Mouse (Mus musculus) large intestine, adult 2 months (tissue): ENCODE data around the gene Syde2. TPM values are rescaled to one million over a fixed set of nuclear protein-coding genes. Genes with fewer than 3 reads are reported as not detected.

Source experiments
- DNase-seq: peaks from one replicate; pipeline ENCODE4 v3.0.0-alpha.2; 2012; ENCODE audit warnings: low read depth, low spot score
- WGBS: fragments of 180-500 bp; shearing (Covaris S2); methylation state at CpG from one replicate; pipeline ENCODE4 v1.1.7; 2018; 5-methylcytosine and 5-hydroxymethylcytosine counted together
- polyA plus RNA-seq: library from polyadenylated mRNA; depleted of rRNA; stranded (reverse); fragments of >200 nt; gene quantifications from 2 replicates; pipeline ENCODE4 v1.2.3, GENCODE M21; 2012; rRNA removed

The Syde2 gene
- polyA plus RNA-seq = 2.5 and 6.0 TPM in 2 replicates

- no peak for DNase-seq
- WGBS = under 1% methylated on average over 65 of the region's 65 CpGs
Measured at GRCm38 (mm10) chr3:145987268-145987969, at the start of gene Syde2. Syde2 (plus strand) TSS chr3:145987870.

GRCm38 (mm10) chr3:145938405-145939349 is 49.0 kb upstream of the Syde2 start:
- no peak for DNase-seq
- 11% methylated on average over 50 of the region's 50 CpGs for WGBS

- no peak for DNase-seq
- 73% methylated on average over 12 of the region's 12 CpGs for WGBS
Measured at GRCm38 (mm10) chr3:145939402-145939801, 48.3 kb upstream of the Syde2 start.

- WGBS = 49% methylated on average over 4 of the region's 4 CpGs
- DNase-seq = no peak
Measured at GRCm38 (mm10) chr3:145939971-145940370, 47.7 kb upstream of the Syde2 start.

DNA sequence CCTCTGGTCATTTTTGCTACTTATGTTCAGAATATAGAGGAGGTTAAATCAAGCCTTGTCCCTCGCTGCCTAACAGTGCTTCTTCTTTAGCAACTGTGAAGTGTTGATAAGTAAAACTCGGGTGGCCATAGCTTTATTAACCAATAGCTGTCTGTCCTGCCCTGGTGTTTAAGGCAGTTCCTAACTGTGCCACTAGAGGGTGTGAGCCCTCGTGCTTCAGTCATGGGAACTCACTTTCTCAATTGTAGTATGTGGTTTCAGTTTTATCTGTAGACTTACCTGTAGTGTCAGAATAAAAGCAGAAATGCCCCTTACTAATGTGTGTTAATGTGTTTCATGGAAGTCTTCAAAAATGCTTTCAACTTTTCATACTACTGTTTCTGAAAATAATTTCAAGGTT is 45.7 kb upstream of the Syde2 start:
- no peak for DNase-seq
- WGBS = 6% methylated on average over 3 of the region's 3 CpGs

DNA sequence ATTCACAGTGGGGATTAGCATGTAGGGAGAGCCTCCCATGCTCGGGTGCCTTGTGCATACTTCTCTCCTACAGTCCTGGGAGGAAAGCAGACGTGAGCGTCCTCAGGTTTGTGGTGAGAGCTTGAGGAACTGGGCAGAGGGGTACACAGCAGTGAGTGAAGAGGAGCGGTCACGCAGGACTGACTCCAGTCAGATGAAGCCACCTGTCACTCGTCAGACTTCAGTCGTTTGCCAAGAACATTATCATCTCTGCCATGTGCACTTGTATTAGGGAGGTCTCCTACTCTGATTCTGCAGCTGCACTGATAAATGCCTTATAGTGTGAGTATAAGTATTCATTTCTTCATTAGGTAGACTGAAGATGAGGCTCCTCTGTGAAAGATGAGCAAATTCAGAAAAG is 43.3 kb upstream of the Syde2 start:
- DNase-seq = no peak
- WGBS = 84% methylated on average over 7 of the region's 7 CpGs

DNA sequence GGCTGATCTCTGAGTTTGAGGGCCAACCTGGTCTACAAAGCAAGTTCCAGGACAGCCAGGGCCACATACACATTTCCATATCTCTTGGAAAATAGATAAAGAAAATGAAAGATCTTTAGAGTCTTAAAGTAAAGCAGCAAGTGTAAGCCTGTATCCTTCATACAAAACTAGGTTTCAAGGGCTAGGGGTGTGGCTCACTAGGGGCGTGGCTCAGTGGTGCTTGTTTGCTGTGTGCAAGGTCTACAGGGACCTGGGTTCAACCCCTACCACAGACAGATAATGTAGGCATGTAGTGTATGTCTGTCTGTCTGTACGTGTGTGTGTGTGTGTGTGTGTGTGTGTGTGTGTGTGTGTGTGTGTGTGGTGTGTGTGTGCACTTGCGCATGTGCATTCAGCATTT is 41.8 kb upstream of the Syde2 start:
- WGBS = 66% methylated on average over 3 of the region's 3 CpGs
- DNase-seq = no peak

GRCm38 (mm10) chr3:145946654-145947053 is 41.0 kb upstream of the Syde2 start:
- DNase-seq = no peak
- WGBS = 68% methylated on average over 2 of the region's 2 CpGs

DNA sequence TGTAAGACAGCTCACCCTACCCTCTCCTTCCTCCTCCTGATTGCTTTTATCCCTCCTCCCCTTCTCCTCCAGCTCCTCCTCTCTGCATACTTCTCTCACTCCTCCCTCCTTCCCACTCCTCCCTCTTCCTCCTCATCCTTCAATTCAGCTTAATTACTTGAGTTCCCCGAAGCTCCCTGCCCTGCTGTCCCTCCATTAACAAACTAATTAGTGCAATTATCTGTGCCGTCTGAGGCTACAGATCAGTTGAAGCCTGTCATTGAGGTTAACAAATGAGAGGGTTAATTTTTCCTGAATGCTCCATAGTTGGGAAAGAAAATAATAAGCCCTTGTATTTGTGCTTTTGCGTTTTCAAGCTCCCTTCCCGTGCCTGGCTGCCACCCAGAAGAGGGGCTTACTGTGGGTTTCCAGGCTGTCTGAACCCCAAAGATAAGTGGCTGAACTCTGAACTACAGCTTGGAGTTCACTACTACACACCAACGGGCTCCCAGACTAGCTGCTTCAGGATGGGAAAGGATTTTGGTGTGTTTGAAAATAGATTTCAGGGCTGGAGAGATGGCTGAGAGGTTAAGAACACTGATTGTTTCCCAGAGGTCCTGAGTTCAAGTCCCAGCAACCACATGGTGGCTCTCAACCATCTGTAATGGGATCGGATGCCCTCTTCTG is 40.0 kb upstream of the Syde2 start:
- no peak for DNase-seq
- 54% methylated on average over 6 of the region's 6 CpGs for WGBS

DNA sequence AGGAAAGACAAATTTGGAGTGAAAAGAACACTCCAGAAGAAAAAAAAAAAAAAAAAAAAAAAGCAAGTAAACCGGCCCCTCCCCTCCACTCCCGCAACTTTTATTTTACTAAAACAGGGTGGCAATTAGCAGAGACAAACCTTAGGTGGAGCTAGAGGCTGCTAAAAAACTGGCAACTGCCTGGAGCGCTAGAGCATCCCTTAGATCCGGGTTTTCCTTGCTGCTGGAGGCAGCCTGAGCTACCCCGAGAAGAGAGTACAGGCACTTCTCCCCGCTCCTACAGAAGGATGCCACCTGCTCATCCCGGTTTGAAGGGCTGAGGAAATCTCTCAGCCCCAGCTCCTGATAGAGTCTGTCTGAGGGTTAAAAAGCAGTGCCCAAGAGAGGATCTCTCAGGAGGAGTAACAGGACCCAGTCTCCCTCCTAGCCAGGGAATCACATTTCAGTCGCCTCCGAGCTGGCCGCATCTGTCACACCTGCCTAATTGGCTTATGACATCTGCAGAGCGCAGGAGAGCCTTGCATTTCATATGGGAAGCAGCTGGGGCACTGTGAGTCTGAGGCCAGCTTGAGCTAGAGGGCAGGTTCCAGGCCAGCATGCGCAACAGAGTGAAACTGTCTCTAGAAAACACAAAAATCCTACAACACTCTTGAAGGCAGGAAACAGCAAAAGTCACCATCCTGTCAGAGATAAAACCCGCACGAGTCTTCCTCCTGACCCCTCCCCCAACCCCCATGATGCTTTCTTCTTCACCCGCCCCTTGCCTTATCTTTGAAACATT is 37.4 kb upstream of the Syde2 start:
- 10% methylated on average over 15 of the region's 15 CpGs for WGBS
- no peak for DNase-seq

DNA sequence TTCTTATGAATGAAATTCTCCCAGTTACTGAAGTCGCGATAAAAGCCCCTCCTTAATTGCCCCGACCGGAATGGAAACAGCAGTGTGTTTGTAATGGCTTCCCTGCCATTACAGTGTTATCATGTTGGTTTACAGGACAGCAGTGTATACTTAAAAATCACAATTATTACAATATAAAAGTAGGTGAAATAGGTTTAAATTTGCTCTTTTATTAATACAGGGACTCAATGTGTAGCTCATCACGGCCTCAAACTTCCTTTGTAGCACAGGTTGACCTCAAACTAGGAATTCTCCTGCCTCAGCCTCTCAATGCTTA is 36.9 kb upstream of the Syde2 start:
- no peak for DNase-seq
- 35% methylated on average over 5 of the region's 5 CpGs for WGBS

GRCm38 (mm10) chr3:145951287-145952165 is 36.1 kb upstream of the Syde2 start:
- 78% methylated on average over 17 of the region's 17 CpGs for WGBS
- no peak for DNase-seq

DNA sequence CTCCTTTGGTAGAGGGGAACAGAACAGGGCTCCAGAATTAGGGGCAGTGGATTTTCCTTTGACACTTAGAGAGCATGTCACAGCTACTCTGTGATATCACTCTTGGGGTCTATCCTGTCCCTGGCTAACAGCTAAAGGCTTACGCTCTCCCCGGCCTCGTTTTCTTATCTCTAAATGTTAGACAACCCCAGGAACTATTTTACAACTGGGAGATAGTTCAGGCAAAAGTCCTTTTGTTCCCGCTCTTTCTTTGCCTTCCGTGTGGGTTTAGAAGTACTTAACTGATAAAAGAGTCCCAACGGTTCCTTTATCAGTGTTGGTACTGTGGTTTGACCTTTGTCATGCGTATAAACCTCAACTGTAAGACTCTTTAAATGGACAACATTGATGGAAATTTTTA is 34.7 kb upstream of the Syde2 start:
- WGBS = 38% methylated on average over 7 of the region's 7 CpGs
- no peak for DNase-seq

DNA sequence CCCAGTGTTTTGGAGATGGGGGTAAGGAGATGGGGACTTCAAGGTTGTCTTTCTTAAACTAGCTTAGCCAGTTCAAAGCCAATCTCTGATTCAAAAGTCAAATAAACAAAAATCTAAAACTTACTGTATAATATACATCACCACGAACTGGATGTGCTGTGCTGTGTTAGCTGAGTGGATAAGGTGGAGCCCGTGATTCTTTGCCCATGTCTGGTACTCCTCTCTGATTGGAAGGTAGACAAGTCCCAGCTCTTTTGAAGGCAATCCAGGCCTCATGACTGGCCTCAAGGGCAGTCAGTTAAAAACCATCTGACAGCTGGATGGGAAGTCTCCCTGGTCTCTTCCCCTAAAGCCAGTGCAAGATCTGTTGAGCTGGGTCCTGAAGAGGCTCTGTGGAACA is 34.3 kb upstream of the Syde2 start:
- no peak for DNase-seq
- 38% methylated on average over 2 of the region's 2 CpGs for WGBS

- WGBS = 14% methylated on average over 1 of the region's 1 CpGs
- DNase-seq = no peak
Measured at GRCm38 (mm10) chr3:145959824-145960223, 27.8 kb upstream of the Syde2 start.

DNA sequence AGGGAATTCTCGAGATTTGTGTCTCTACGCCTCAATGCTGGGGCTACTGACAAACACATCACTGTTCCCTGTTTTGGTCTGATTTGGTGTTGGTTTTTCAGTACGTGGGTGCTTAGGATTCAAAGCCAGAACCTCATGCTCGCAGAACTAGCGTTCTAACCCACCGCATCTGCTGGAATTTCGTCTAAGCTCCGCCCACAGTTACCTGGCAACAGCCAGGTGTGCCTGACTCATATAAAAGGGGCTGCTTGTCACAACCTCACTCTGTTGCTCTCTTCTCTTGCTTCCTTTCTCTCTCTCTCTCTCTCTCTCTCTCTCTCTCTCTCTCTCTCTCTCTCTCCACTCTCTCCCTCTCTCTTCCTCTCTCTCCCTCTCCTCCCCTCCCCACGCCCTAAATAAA is 25.3 kb upstream of the Syde2 start:
- DNase-seq = no peak
- 46% methylated on average over 9 of the region's 9 CpGs for WGBS

GRCm38 (mm10) chr3:145963101-145964017 is 24.3 kb upstream of the Syde2 start:
- 28% methylated on average over 31 of the region's 31 CpGs for WGBS
- no peak for DNase-seq

- 30% methylated on average over 10 of the region's 10 CpGs for WGBS
- DNase-seq = no peak
Measured at GRCm38 (mm10) chr3:145964018-145964387, 23.7 kb upstream of the Syde2 start.
